Mouse (Mus musculus): Measurements from ENCODE around the gene Cyp26a1. TPM values are rescaled to one million over a fixed set of nuclear protein-coding genes. Genes with fewer than 3 reads are reported as not detected.

Cyp26a1 gene
- polyA plus RNA-seq, 1 experiment: 5.3 TPM

DNA sequence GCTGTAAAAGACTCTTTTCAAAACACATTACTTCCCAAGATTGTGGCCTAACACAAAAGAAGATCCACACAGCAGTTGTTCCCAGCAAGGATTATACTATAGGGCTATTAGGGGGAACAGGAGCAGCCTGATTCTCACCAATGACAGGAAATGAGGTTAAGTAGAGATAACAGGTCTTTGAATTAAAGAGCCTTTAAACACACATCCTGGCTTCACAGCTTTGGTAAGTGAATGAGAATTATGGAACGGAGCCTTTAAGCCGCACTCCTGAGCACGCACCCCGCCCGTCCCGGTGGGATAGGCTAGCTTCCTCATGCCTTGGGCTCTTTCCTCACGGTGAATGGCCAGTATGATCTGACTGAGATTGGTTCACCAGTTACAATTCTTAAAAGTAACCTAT, 42.4 kb downstream of the Cyp26a1 start:
- no peaks in the 10 kb centered on the region for H3K4me1 ChIP-seq (ENCODE audit: control insufficient read depth, insufficient read depth, low read length)
- H3K9me3 ChIP-seq (replicated peaks; ENCODE audit: control insufficient read depth, insufficient read depth, low read length, poor library complexity, severe bottlenecking): no peaks in the 10 kb centered on the region
- H3K9ac ChIP-seq (ENCODE audit: low read depth, poor library complexity, severe bottlenecking): no peak overlapping the region
- no peaks in the 10 kb centered on the region for H3K27me3 ChIP-seq (ENCODE audit: control insufficient read depth, insufficient read depth, low read length, poor library complexity, severe bottlenecking)
- no peaks in the 10 kb centered on the region for H3K36me3 ChIP-seq (ENCODE audit: control insufficient read depth, insufficient read depth, low read length, poor library complexity, severe bottlenecking)
- no peak overlapping the region for H3K4me3 ChIP-seq (ENCODE audit: low read depth, low read length)
- no peak overlapping the region for H3K27ac ChIP-seq (ENCODE audit: insufficient read depth, low read length)
- TF ChIP-seq POLR2A (IDR thresholded peaks at IDR 0.05; ENCODE audit: insufficient read depth, low read length): no peak
- no peak for TF ChIP-seq CTCF (IDR thresholded peaks at IDR 0.05; ENCODE audit: low read depth, low read length)
- TF ChIP-seq EP300 (IDR thresholded peaks at IDR 0.05; ENCODE audit: insufficient read depth, low read depth, low read length): no peak

Other genes with a start within 250 kb of the Cyp26a1 start
- gene Exoc6, start 147.4 kb upstream of the Cyp26a1 start, polyA plus RNA-seq (2011; ENCODE audit: insufficient read depth, insufficient read length, low read depth, missing spikeins): 14.3 and 14.6 TPM in 2 replicates
- gene Cyp26c1, start 12.2 kb upstream of the Cyp26a1 start, polyA plus RNA-seq (2011; ENCODE audit: insufficient read depth, insufficient read length, low read depth, missing spikeins): 0.34 and 0.50 TPM in 2 replicates